Mouse (Mus musculus): Measurements from ENCODE around the gene Fbxo9. TPM values are rescaled to one million over a fixed set of nuclear protein-coding genes. Genes with fewer than 3 reads are reported as not detected.
A peak's percentile ranks its signal among the peaks of the same experiment; 100 is the strongest.

Gene Fbxo9
- total and polyA plus RNA-seq, 3 experiments, result 14.3 to 24.2 (median 18.3) TPM

GRCm38 (mm10) chr9:78100956-78101355, 7.9 kb downstream of the Fbxo9 start:
- H3K9me3 ChIP-seq (replicated peaks; ENCODE audit: low read length), result peaks cover 11% of the 10 kb centered on the region
- TF ChIP-seq ZNF384 (IDR thresholded peaks at IDR 0.05; ENCODE audit: low read depth, low read length), result no peak
- TF ChIP-seq SMC3 (IDR thresholded peaks at IDR 0.05; ENCODE audit: low read depth, low read length), result no peak
- TF ChIP-seq RCOR1 (conservative IDR thresholded peaks at IDR 0.05; ENCODE audit: low read depth, low read length), result no peak
- no peak for TF ChIP-seq SIN3A (IDR thresholded peaks at IDR 0.05; ENCODE audit: low read length)
- TF ChIP-seq EP300 (IDR thresholded peaks at IDR 0.05; ENCODE audit: low read length), result no peak
- no peak for TF ChIP-seq MAX (IDR thresholded peaks at IDR 0.05; ENCODE audit: low read length)
- TF ChIP-seq IRF4 (IDR thresholded peaks at IDR 0.05; ENCODE audit: low read depth, low read length), result no peak
- no peak for TF ChIP-seq CTCF (conservative IDR thresholded peaks at IDR 0.05 in 1 of 2, IDR thresholded peaks at IDR 0.05 in 1 of 2; ENCODE audit: low read depth in 2 of 2, low read length in 2 of 2)
- TF ChIP-seq JUN (IDR thresholded peaks at IDR 0.05; ENCODE audit: insufficient read depth, low read depth, low read length), result no peak
- TF ChIP-seq NELFE (IDR thresholded peaks at IDR 0.05; ENCODE audit: low read depth, low read length), result no peak
- no peak for TF ChIP-seq MAZ (IDR thresholded peaks at IDR 0.05; ENCODE audit: low read depth, low read length)
- no peak for TF ChIP-seq MXI1 (IDR thresholded peaks at IDR 0.05; ENCODE audit: low read depth, low read length)
- TF ChIP-seq ZMIZ1 (IDR thresholded peaks at IDR 0.05; ENCODE audit: low read depth, low read length), result no peak
- TF ChIP-seq TCF12 (IDR thresholded peaks at IDR 0.05; ENCODE audit: low read depth, low read length), result no peak
- no peak for TF ChIP-seq UBTF (IDR thresholded peaks at IDR 0.05; ENCODE audit: low read depth, low read length)
- no peak overlapping the region for H3K4me2 ChIP-seq (ENCODE audit: insufficient read depth, low read depth, poor library complexity, severe bottlenecking)
- no peak overlapping the region for H3K27ac ChIP-seq (ENCODE audit: insufficient read depth, low read depth)
- H3K4me1 ChIP-seq (ENCODE audit: control insufficient read depth in 1 of 2, insufficient read depth in 2 of 2), result peaks cover 0 to 29% of the 10 kb centered on the region in 2 experiments; a peak in 2 of 4 replicates
- dilution Hi-C loops (cut with MboI; ENCODE audit: extremely low pct_ligation_motif_present, extremely low pct_unique_long_range_greater_than_20kb, low sequenced_read_pairs) (no loop called here), in situ Hi-C loops (cut with MboI; ENCODE audit: low pct_ligation_motif_present, low pct_unique_long_range_greater_than_20kb, low sequenced_read_pairs) (no loop called here)
- peaks cover 36 to 65% of the 10 kb centered on the region in 2 experiments for H3K36me3 ChIP-seq (replicated peaks in 1 of 2; ENCODE audit: control insufficient read depth in 1 of 2, insufficient read depth in 1 of 2, low read length in 1 of 2)
- H3K9ac ChIP-seq (ENCODE audit: insufficient read depth, low read depth), result no peak overlapping the region
- H3K79me2 ChIP-seq (replicated peaks; ENCODE audit: control insufficient read depth, extremely low read depth, insufficient read depth, poor library complexity, severe bottlenecking), result no peaks in the 10 kb centered on the region; the same call in 1 of the 2 replicates
- no peak for DNase-seq (ENCODE audit: extremely low read depth)
- H3K4me3 ChIP-seq (replicated peaks in 1 of 3; ENCODE audit: low read depth in 2 of 3, low read length in 2 of 3, poor library complexity in 1 of 3), result no peak overlapping the region
- no peaks in the 10 kb centered on the region for H3K27me3 ChIP-seq (replicated peaks)

- H3K9ac ChIP-seq (ENCODE audit: insufficient read depth, low read depth), result no peak overlapping the region
- in situ Hi-C loops (cut with MboI; ENCODE audit: low pct_ligation_motif_present, low pct_unique_long_range_greater_than_20kb, low sequenced_read_pairs) (no loop called here), dilution Hi-C loops (cut with MboI; ENCODE audit: extremely low pct_ligation_motif_present, extremely low pct_unique_long_range_greater_than_20kb, low sequenced_read_pairs) (no loop called here)
- no peaks in the 10 kb centered on the region for H3K79me2 ChIP-seq (replicated peaks; ENCODE audit: control insufficient read depth, extremely low read depth, insufficient read depth, poor library complexity, severe bottlenecking)
- peaks cover 43 to 79% of the 10 kb centered on the region in 2 experiments for H3K36me3 ChIP-seq (replicated peaks in 1 of 2; ENCODE audit: control insufficient read depth in 1 of 2, insufficient read depth in 1 of 2, low read length in 1 of 2)
- H3K9me3 ChIP-seq (replicated peaks; ENCODE audit: low read length), result peaks cover 11% of the 10 kb centered on the region
- H3K4me3 ChIP-seq (replicated peaks in 1 of 3; ENCODE audit: low read depth in 2 of 3, low read length in 2 of 3, poor library complexity in 1 of 3), result no peak overlapping the region
- no peak overlapping the region for H3K27ac ChIP-seq (ENCODE audit: insufficient read depth, low read depth)
- DNase-seq (ENCODE audit: extremely low read depth), result no peak
- H3K27me3 ChIP-seq (replicated peaks), result no peaks in the 10 kb centered on the region
- peaks cover 0 to 11% of the 10 kb centered on the region in 2 experiments; a peak in 2 of 4 replicates for H3K4me1 ChIP-seq (ENCODE audit: control insufficient read depth in 1 of 2, insufficient read depth in 2 of 2)
- no peak for TF ChIP-seq TBP (conservative IDR thresholded peaks at IDR 0.05; ENCODE audit: low read depth, low read length)
- TF ChIP-seq SMC3 (IDR thresholded peaks at IDR 0.05; ENCODE audit: low read depth, low read length), result peak; percentile 35; the same call in 1 of the 2 replicates
- peak in 1 of 2 experiments; percentile 54; a peak in 2 of 4 replicates for TF ChIP-seq CTCF (conservative IDR thresholded peaks at IDR 0.05 in 1 of 2, IDR thresholded peaks at IDR 0.05 in 1 of 2; ENCODE audit: low read depth in 2 of 2, low read length in 2 of 2)
- TF ChIP-seq RAD21 (IDR thresholded peaks at IDR 0.05; ENCODE audit: low read depth, low read length), result peak; percentile 34
- no peak overlapping the region for H3K4me2 ChIP-seq (ENCODE audit: insufficient read depth, low read depth, poor library complexity, severe bottlenecking)
Measured at GRCm38 (mm10) chr9:78096376-78096775, 12.5 kb downstream of the Fbxo9 start.

All from CH12.LX (cell line).